Mouse (Mus musculus): ENCODE data around the gene Gdpd1. TPM values are rescaled to one million over a fixed set of nuclear protein-coding genes. Genes with fewer than 3 reads are reported as not detected.
A peak's percentile ranks its signal among the peaks of the same experiment; 100 is the strongest.

Gene Gdpd1
- polyA plus RNA-seq, 1 experiment: 1.7 TPM

- WGBS: 69% methylated on average over 4 of the region's 4 CpGs
- no peak overlapping the region for H3K4me3 ChIP-seq (ENCODE audit: insufficient read depth, low read depth, low read length)
- no peak overlapping the region for H3K27ac ChIP-seq (ENCODE audit: insufficient read depth, low read depth, low read length)
- H3K36me3 ChIP-seq (ENCODE audit: control insufficient read depth, insufficient read depth, low read length): no peaks in the 10 kb centered on the region
- TF ChIP-seq POLR2A (IDR thresholded peaks at IDR 0.05; ENCODE audit: low read depth, low read length): no peak
- TF ChIP-seq CTCF (conservative IDR thresholded peaks at IDR 0.05; ENCODE audit: insufficient read depth, insufficient read length, low read depth, low read length): no peak
- peaks cover 29% of the 10 kb centered on the region for H3K4me1 ChIP-seq (ENCODE audit: control insufficient read depth, insufficient read depth, low read length)
- no peaks in the 10 kb centered on the region for H3K27me3 ChIP-seq (replicated peaks; ENCODE audit: control insufficient read depth, insufficient read depth, low read length)
- DNase-seq: no peak
These were observed 82.6 kb downstream of the Gdpd1 start for GRCm38 (mm10) chr11:86991241-86991640.

- Histone ChIP-seq H3K27me3 (replicated peaks; ENCODE audit: control insufficient read depth, insufficient read depth, low read length) (no peaks in the 10 kb centered on the region), H3K4me1 (ENCODE audit: control insufficient read depth, insufficient read depth, low read length) (peaks cover 29% of the 10 kb centered on the region), H3K4me3 (ENCODE audit: insufficient read depth, low read depth, low read length) (no peak overlapping the region), H3K36me3 (ENCODE audit: control insufficient read depth, insufficient read depth, low read length) (no peaks in the 10 kb centered on the region), H3K27ac (ENCODE audit: insufficient read depth, low read depth, low read length) (no peak overlapping the region)
- TF ChIP-seq POLR2A (IDR thresholded peaks at IDR 0.05; ENCODE audit: low read depth, low read length) (no peak), CTCF (conservative IDR thresholded peaks at IDR 0.05; ENCODE audit: insufficient read depth, insufficient read length, low read depth, low read length) (no peak)
- DNase-seq: no peak
- WGBS: 78% methylated on average over 3 of the region's 3 CpGs
These were observed 83.6 kb downstream of the Gdpd1 start for GRCm38 (mm10) chr11:86990309-86990708.

GRCm38 (mm10) chr11:86984990-86985389, 88.9 kb downstream of the Gdpd1 start:
- WGBS: 66% methylated on average over 3 of the region's 3 CpGs
- Histone ChIP-seq H3K4me3 (ENCODE audit: insufficient read depth, low read depth, low read length) (no peak overlapping the region), H3K4me1 (ENCODE audit: control insufficient read depth, insufficient read depth, low read length) (0 out of 2 replicates have a peak, but pooled peaks cover 6% of the 10 kb centered on the region), H3K36me3 (ENCODE audit: control insufficient read depth, insufficient read depth, low read length) (no peaks in the 10 kb centered on the region), H3K27ac (ENCODE audit: insufficient read depth, low read depth, low read length) (no peak overlapping the region), H3K27me3 (replicated peaks; ENCODE audit: control insufficient read depth, insufficient read depth, low read length) (no peaks in the 10 kb centered on the region)
- TF ChIP-seq POLR2A (IDR thresholded peaks at IDR 0.05; ENCODE audit: low read depth, low read length) (no peak), CTCF (conservative IDR thresholded peaks at IDR 0.05; ENCODE audit: insufficient read depth, insufficient read length, low read depth, low read length) (no peak)
- peak; percentile 55 for DNase-seq

Other genes with a start within 250 kb of the Gdpd1 start
- 4.7 TPM in 2 replicates for gene Ypel2, start 80.4 kb downstream of the Gdpd1 start, polyA plus RNA-seq (2012; rRNA removed)
- 6.8 and 7.7 TPM in 2 replicates for gene Smg8, start 12.7 kb upstream of the Gdpd1 start, polyA plus RNA-seq (2012; rRNA removed)
- 0.08 and 0.17 TPM in 2 replicates for gene Prr11, start 34.6 kb upstream of the Gdpd1 start, polyA plus RNA-seq (2012; rRNA removed)
- 3.7 and 5.1 TPM in 2 replicates for gene Ska2, start 35.2 kb upstream of the Gdpd1 start, polyA plus RNA-seq (2012; rRNA removed)
- 3.9 and 5.1 TPM in 2 replicates for gene Trim37, start 53.0 kb upstream of the Gdpd1 start, polyA plus RNA-seq (2012; rRNA removed)